Mouse (Mus musculus) thymus, adult 2 months (tissue): ENCODE measurements around the gene Hydin.

Source experiments
- CTCF ChIP-seq: fragments of 200-500 bp; IDR thresholded peaks from 2 replicates; pipeline ENCODE4 v1.5.1; 2012; ENCODE audit warnings: mild to moderate bottlenecking, control low read depth, low read length, moderate library complexity, borderline replicate concordance; ENCODE audit not compliant: control insufficient read depth, poor library complexity, insufficient read depth; ENCODE audit errors: extremely low read depth
- POLR2A ChIP-seq: fragments of 200-500 bp; IDR thresholded peaks from 2 replicates; pipeline ENCODE4 v1.6.1; 2012; ENCODE audit warnings: mild to moderate bottlenecking, low read length, control low read depth, moderate library complexity; ENCODE audit not compliant: control insufficient read depth, poor library complexity, insufficient read depth; ENCODE audit errors: extremely low read depth

DNA sequence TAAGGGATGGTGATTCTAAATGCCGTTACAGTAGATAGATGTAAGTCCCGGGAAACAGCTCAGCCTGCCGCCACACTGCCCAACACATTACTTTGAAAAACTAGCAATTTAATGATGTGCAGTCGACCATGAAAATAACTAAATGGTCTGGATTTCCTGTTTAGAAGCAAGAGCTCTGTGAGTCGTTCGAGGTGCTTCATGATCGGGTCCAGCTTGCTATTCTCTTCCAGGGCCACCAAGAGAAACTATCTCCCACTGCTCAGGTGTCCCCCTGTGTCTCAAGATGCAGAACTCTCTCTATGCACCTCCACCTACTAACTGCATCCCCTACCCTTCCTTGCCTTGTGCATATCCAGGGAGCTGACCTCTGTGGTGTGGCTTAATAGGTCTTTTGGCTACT, 66.6 kb downstream of the Hydin start:
- TF ChIP-seq CTCF: no peak
- TF ChIP-seq POLR2A: no peak
